Mouse (Mus musculus): Measurements from ENCODE around the gene Dlx6. TPM values are rescaled to one million over a fixed set of nuclear protein-coding genes. Genes with fewer than 3 reads are reported as not detected.

Dlx6 gene
- polyA plus RNA-seq, 1 experiment from 2014 or later, result 14.7 TPM

- no peak overlapping the region for H3K4me2 ChIP-seq (replicated peaks)
- no peaks in the 10 kb centered on the region for H3K4me1 ChIP-seq
- ATAC-seq (replicated peaks), result peak; percentile 16; the same call in 1 of the 2 replicates
- H3K27ac ChIP-seq (replicated peaks), result no peak overlapping the region
- no peaks in the 10 kb centered on the region for H3K27me3 ChIP-seq
- H3K36me3 ChIP-seq, result no peaks in the 10 kb centered on the region
- no peaks in the 10 kb centered on the region for H3K9me3 ChIP-seq
- no peak overlapping the region for H3K9ac ChIP-seq (replicated peaks)
- H3K4me3 ChIP-seq, result no peak overlapping the region
- WGBS, result 60% methylated on average over 9 of the region's 9 CpGs
Observed at GRCm38 (mm10) chr6:6915526-6915915, 52.4 kb downstream of the Dlx6 start.

GRCm38 (mm10) chr6:6917334-6917733 lies 54.2 kb downstream of the Dlx6 start:
- WGBS, result 93% methylated on average over 4 of the region's 4 CpGs

More at GRCm38 (mm10) chr6:6917334-6917733, 54.2 kb downstream of the Dlx6 start:
- Histone ChIP-seq H3K27me3 (no peaks in the 10 kb centered on the region), H3K36me3 (no peaks in the 10 kb centered on the region), H3K4me1 (no peaks in the 10 kb centered on the region), H3K9me3 (no peaks in the 10 kb centered on the region), H3K27ac (replicated peaks) (no peak overlapping the region), H3K4me2 (replicated peaks) (no peak overlapping the region), H3K4me3 (no peak overlapping the region), H3K9ac (replicated peaks) (no peak overlapping the region)
- no peak for ATAC-seq (replicated peaks)

Other genes with a start within 250 kb of the Dlx6 start
- 81.5 and 84.7 TPM in 2 replicates for gene Dlx5, start 18.8 kb downstream of the Dlx6 start, polyA plus RNA-seq (2015; fragmentation: Nextera tagmentation; extraction: Ambion mirVana)
- 6.1 and 6.9 TPM in 2 replicates for gene Sdhaf3, start 92.7 kb downstream of the Dlx6 start, polyA plus RNA-seq (2015; fragmentation: Nextera tagmentation; extraction: Ambion mirVana)

Measured in forebrain, embryonic 15.5 days (tissue).